Mouse (Mus musculus) lung, postnatal 0 days (tissue): ENCODE measurements around the gene Rab11fip5. TPM values are rescaled to one million over a fixed set of nuclear protein-coding genes. Genes with fewer than 3 reads are reported as not detected.
A peak's percentile ranks its signal among the peaks of the same experiment; 100 is the strongest.

Experiments used
- ATAC-seq: fragments of 200-750 bp; cut with Nextera tagmentation; 2 replicates; pipeline ENCODE4 v1.8.0; 2017; ENCODE audit warnings: moderate library complexity
- DNase-seq: peaks from one replicate; pipeline ENCODE4 v3.0.0-alpha.2; 2016; ENCODE audit warnings: low spot score
- H3K27ac ChIP-seq: fragments of 300-500 bp; sonication (generic); 2 replicates; pipeline ENCODE4 v1.5.1; 2014; ENCODE audit warnings: antibody characterized with exemption, mild to moderate bottlenecking, low read length, mixed read lengths
- H3K27me3 ChIP-seq: fragments of 300-500 bp; sonication (generic); replicated peaks from 2 replicates; pipeline ENCODE4 v1.6.1; 2014; ENCODE audit warnings: low read length, mixed read lengths; ENCODE audit not compliant: insufficient read depth
- H3K36me3 ChIP-seq: fragments of 300-500 bp; sonication (generic); 2 replicates; pipeline ENCODE4 v1.6.1; 2014; ENCODE audit warnings: low read length, mixed read lengths; ENCODE audit not compliant: insufficient read depth
- H3K4me1 ChIP-seq: fragments of 300-500 bp; sonication (generic); 2 replicates; pipeline ENCODE4 v1.6.1; 2014; ENCODE audit warnings: antibody characterized with exemption, low read depth, low read length, mixed read lengths; ENCODE audit not compliant: insufficient read depth
- H3K4me2 ChIP-seq: fragments of 300-500 bp; sonication (generic); replicated peaks from 2 replicates; pipeline ENCODE4 v1.6.1; 2014; ENCODE audit warnings: low read depth, mild to moderate bottlenecking, low read length, moderate library complexity, mixed read lengths
- H3K4me3 ChIP-seq: fragments of 300-500 bp; sonication (generic); 2 replicates; pipeline ENCODE4 v1.5.1; 2014; ENCODE audit warnings: low read depth, low read length
- H3K9ac ChIP-seq: fragments of 300-500 bp; sonication (generic); replicated peaks from 2 replicates; pipeline ENCODE4 v1.6.1; 2014; ENCODE audit warnings: low read depth, mild to moderate bottlenecking
- H3K9me3 ChIP-seq: fragments of 300-500 bp; sonication (generic); 2 replicates; pipeline ENCODE4 v1.6.1; 2016; ENCODE audit warnings: low read length, mixed read lengths
- CTCF ChIP-seq: IDR thresholded peaks from 2 replicates; pipeline ENCODE4 v1.5.1; 2016; ENCODE audit warnings: antibody characterized with exemption, mild to moderate bottlenecking
- EP300 ChIP-seq: IDR thresholded peaks from 2 replicates; pipeline ENCODE4 v1.6.1; 2016; ENCODE audit warnings: antibody characterized with exemption, mild to moderate bottlenecking, control low read depth
- WGBS: fragments of 180-500 bp; shearing (Covaris S2); extraction: QIAGEN DNeasy Blood & Tissue Kit; methylation state at CpG from one replicate; pipeline ENCODE4 v1.1.7; 2014; 5-methylcytosine and 5-hydroxymethylcytosine counted together
- polyA plus RNA-seq: library from polyadenylated mRNA; unstranded; fragments of >200 nt; fragmentation: Nextera tagmentation; extraction: Ambion mirVana; gene quantifications from 2 replicates; pipeline ENCODE4 v1.2.1, GENCODE M21; 2015

Gene Rab11fip5
- polyA plus RNA-seq, 1 experiment from 2014 or later: 11.2 TPM

- H3K27ac ChIP-seq: no peak overlapping the region
- no peak for DNase-seq
- no peaks in the 10 kb centered on the region for H3K9me3 ChIP-seq
- no peak overlapping the region for H3K4me2 ChIP-seq
- 0 out of 2 replicates have a peak, but pooled peaks cover 6% of the 10 kb centered on the region for H3K4me1 ChIP-seq
- WGBS: 75% methylated on average over 6 of the region's 6 CpGs
- no peaks in the 10 kb centered on the region for H3K36me3 ChIP-seq
- H3K27me3 ChIP-seq: no peaks in the 10 kb centered on the region
- no peak overlapping the region for H3K9ac ChIP-seq
- no peak for TF ChIP-seq CTCF
- no peak for TF ChIP-seq EP300
- no peak overlapping the region for H3K4me3 ChIP-seq
- no peak for ATAC-seq
Observed at GRCm38 (mm10) chr6:85354709-85355108, 19.7 kb downstream of the Rab11fip5 start.

- TF ChIP-seq CTCF (peak; percentile 29; the same call in 1 of the 2 replicates), EP300 (no peak)
- WGBS: 61% methylated on average over 3 of the region's 3 CpGs
- H3K27ac ChIP-seq: no peak overlapping the region
Observed at GRCm38 (mm10) chr6:85353706-85354105, 20.7 kb downstream of the Rab11fip5 start.

GRCm38 (mm10) chr6:85350157-85350556 is 24.3 kb downstream of the Rab11fip5 start:
- Histone ChIP-seq H3K9me3 (no peaks in the 10 kb centered on the region), H3K27ac (no peak overlapping the region), H3K36me3 (0 out of 2 replicates have a peak, but pooled peaks cover 5% of the 10 kb centered on the region), H3K4me1 (no peaks in the 10 kb centered on the region), H3K9ac (no peak overlapping the region), H3K4me3 (no peak overlapping the region), H3K27me3 (no peaks in the 10 kb centered on the region), H3K4me2 (no peak overlapping the region)
- DNase-seq (no peak), ATAC-seq (no peak)
- no peak for TF ChIP-seq EP300
- no peak for TF ChIP-seq CTCF
- WGBS: 90% methylated on average over 1 of the region's 1 CpGs

More at GRCm38 (mm10) chr6:85353706-85354105, 20.7 kb downstream of the Rab11fip5 start:
- Histone ChIP-seq H3K9ac (no peak overlapping the region), H3K4me2 (no peak overlapping the region), H3K27me3 (no peaks in the 10 kb centered on the region), H3K9me3 (no peaks in the 10 kb centered on the region), H3K4me3 (no peak overlapping the region), H3K4me1 (0 out of 2 replicates have a peak, but pooled peaks cover 6% of the 10 kb centered on the region), H3K36me3 (no peaks in the 10 kb centered on the region)
- DNase-seq (no peak), ATAC-seq (no peak)

GRCm38 (mm10) chr6:85349246-85349645 is 25.2 kb downstream of the Rab11fip5 start:
- H3K27ac ChIP-seq: no peak overlapping the region
- no peaks in the 10 kb centered on the region for H3K27me3 ChIP-seq
- H3K4me3 ChIP-seq: no peak overlapping the region
- no peaks in the 10 kb centered on the region for H3K4me1 ChIP-seq
- ATAC-seq: no peak
- 0 out of 2 replicates have a peak, but pooled peaks cover 5% of the 10 kb centered on the region for H3K36me3 ChIP-seq
- no peak overlapping the region for H3K9ac ChIP-seq
- DNase-seq: no peak
- no peak overlapping the region for H3K4me2 ChIP-seq
- H3K9me3 ChIP-seq: no peaks in the 10 kb centered on the region
- WGBS: 72% methylated on average over 7 of the region's 7 CpGs
- TF ChIP-seq EP300 (no peak), CTCF (no peak)

- Histone ChIP-seq H3K4me3 (no peak overlapping the region), H3K4me1 (no peaks in the 10 kb centered on the region), H3K9ac (no peak overlapping the region), H3K27ac (no peak overlapping the region), H3K9me3 (no peaks in the 10 kb centered on the region), H3K27me3 (no peaks in the 10 kb centered on the region), H3K4me2 (no peak overlapping the region), H3K36me3 (0 out of 2 replicates have a peak, but pooled peaks cover 5% of the 10 kb centered on the region)
- 85% methylated on average over 11 of the region's 11 CpGs for WGBS
- DNase-seq (no peak), ATAC-seq (no peak)
- TF ChIP-seq EP300 (no peak), CTCF (no peak)
Observed at GRCm38 (mm10) chr6:85348133-85348532, 26.3 kb downstream of the Rab11fip5 start.

- DNase-seq: peak; percentile 93
- WGBS: 34% methylated on average over 6 of the region's 6 CpGs
- Histone ChIP-seq H3K4me1 (no peaks in the 10 kb centered on the region), H3K4me3 (no peak overlapping the region), H3K4me2 (no peak overlapping the region), H3K27ac (no peak overlapping the region), H3K9me3 (no peaks in the 10 kb centered on the region), H3K27me3 (no peaks in the 10 kb centered on the region), H3K9ac (no peak overlapping the region), H3K36me3 (0 out of 2 replicates have a peak, but pooled peaks cover 5% of the 10 kb centered on the region)
- ATAC-seq: peak; percentile 84
- TF ChIP-seq CTCF (peak; percentile 97), EP300 (no peak)
Observed at GRCm38 (mm10) chr6:85346028-85346634, 28.3 kb downstream of the Rab11fip5 start.
